Mouse (Mus musculus) CH12.LX (cell line): ENCODE results near the gene Fam185a. TPM values are rescaled to one million over a fixed set of nuclear protein-coding genes. Genes with fewer than 3 reads are reported as not detected.

Experiments
- DNase-seq: peaks from one replicate; pipeline ENCODE4 v3.0.0-alpha.2; 2013; ENCODE audit errors: extremely low read depth
- H3K27ac ChIP-seq: 2 replicates; pipeline ENCODE4 v1.5.1; 2012; ENCODE audit warnings: low read depth, mild to moderate bottlenecking, control low read depth, moderate library complexity; ENCODE audit not compliant: insufficient read depth
- H3K27me3 ChIP-seq: replicated peaks from 2 replicates; pipeline ENCODE3; 2012; ENCODE audit warnings: inconsistent platforms
- H3K36me3 ChIP-seq, 2 experiments: replicated peaks in 1 of 2; 2 replicates each; pipeline versions ENCODE3 to v1.6.1; 2012; ENCODE audit warnings: inconsistent platforms in 1 of 2, low read length in 1 of 2, mild to moderate bottlenecking in 1 of 2, mixed read lengths in 1 of 2, moderate library complexity in 1 of 2; ENCODE audit not compliant: control insufficient read depth in 1 of 2, insufficient read depth in 1 of 2
- H3K4me1 ChIP-seq, 2 experiments: 2 replicates each; pipeline ENCODE4 v1.6.1; 2012; ENCODE audit warnings: inconsistent platforms in 1 of 2, moderate library complexity in 1 of 2; ENCODE audit not compliant: insufficient read depth in 2 of 2, control insufficient read depth in 1 of 2
- H3K4me2 ChIP-seq: 2 replicates; pipeline ENCODE4 v1.6.1; 2012; ENCODE audit warnings: low read depth, mild to moderate bottlenecking, control low read depth; ENCODE audit not compliant: poor library complexity, insufficient read depth, severe bottlenecking
- H3K4me3 ChIP-seq, 3 experiments: fragments of 150-350 bp in 1 of 3; sonication (generic) in 1 of 3; replicated peaks in 1 of 3; 2 replicates each; pipeline versions ENCODE3 to v1.5.1; 2011 to 2012; ENCODE audit warnings: low read depth in 2 of 3, low read length in 2 of 3, mild to moderate bottlenecking in 2 of 3, moderate library complexity in 2 of 3, control low read depth in 1 of 3, improper control_type of control experiment in 1 of 3, inconsistent platforms in 1 of 3, mixed read lengths in 1 of 3; ENCODE audit not compliant: poor library complexity in 1 of 3
- H3K79me2 ChIP-seq: replicated peaks from 2 replicates; pipeline ENCODE4 v1.6.1; 2012; ENCODE audit warnings: mild to moderate bottlenecking, moderate library complexity; ENCODE audit not compliant: control insufficient read depth, poor library complexity, insufficient read depth, severe bottlenecking; ENCODE audit errors: extremely low read depth
- H3K9ac ChIP-seq: 2 replicates; pipeline ENCODE4 v1.6.1; 2012; ENCODE audit warnings: low read depth, mild to moderate bottlenecking, control low read depth, moderate library complexity; ENCODE audit not compliant: insufficient read depth
- H3K9me3 ChIP-seq: replicated peaks from 2 replicates; pipeline ENCODE3; 2012; ENCODE audit warnings: low read length, inconsistent platforms, mixed read lengths
- E2F4 ChIP-seq: IDR thresholded peaks from 2 replicates; pipeline ENCODE4 v1.6.1; 2011; ENCODE audit warnings: low read depth, low read length, improper control_type of control experiment; ENCODE audit not compliant: insufficient replicate concordance
- EP300 ChIP-seq: IDR thresholded peaks from 2 replicates; pipeline ENCODE4 v1.6.1; 2011; ENCODE audit warnings: low read length, improper control_type of control experiment
- MAZ ChIP-seq: IDR thresholded peaks from 2 replicates; pipeline ENCODE4 v1.6.1; 2012; ENCODE audit warnings: low read depth, mild to moderate bottlenecking, inconsistent platforms, low read length, improper control_type of control experiment, moderate library complexity
- POLR2A ChIP-seq: IDR thresholded peaks from 2 replicates; pipeline ENCODE4 v1.6.1; 2011; ENCODE audit warnings: low read depth, mild to moderate bottlenecking, improper control_type of control experiment, low read length
- TCF12 ChIP-seq: IDR thresholded peaks from 2 replicates; pipeline ENCODE4 v1.6.1; 2014; ENCODE audit warnings: low read depth, mild to moderate bottlenecking, inconsistent platforms, low read length, improper control_type of control experiment
- UBTF ChIP-seq: IDR thresholded peaks from 2 replicates; pipeline ENCODE4 v1.6.1; 2012; ENCODE audit warnings: low read depth, mild to moderate bottlenecking, inconsistent platforms, low read length, improper control_type of control experiment, moderate library complexity
- dilution Hi-C: fragments of 300-500 bp; cut with MboI; formaldehyde crosslinking; loops from 2 replicates; pipeline ENCODE4 v1.14.3; 2020; ENCODE audit warnings: low sequenced_read_pairs; ENCODE audit not compliant: extremely low pct_unique_long_range_greater_than_20kb, extremely low pct_ligation_motif_present
- in situ Hi-C: fragments of 300-500 bp; cut with MboI; formaldehyde crosslinking; loops from 3 replicates; pipeline ENCODE4 v1.14.3; 2019; ENCODE audit warnings: low sequenced_read_pairs, low pct_ligation_motif_present, low pct_unique_long_range_greater_than_20kb, mixed read lengths
- polyA plus RNA-seq: library from polyadenylated mRNA; unstranded; fragments of >175 nt; gene quantifications from 2 replicates; pipeline ENCODE4 v1.2.1, GENCODE M21; 2012; ENCODE audit warnings: low read depth; ENCODE audit not compliant: insufficient read length
- total RNA-seq, 2 experiments: library from RNA; depleted of rRNA; stranded (reverse); fragments of 300-350 nt in 1 of 2; fragments of >200 nt in 1 of 2; gene quantifications; 2 replicates each; pipeline ENCODE4 v1.2.3; 2012 to 2014

The Fam185a gene
- total and polyA plus RNA-seq, 3 experiments = 13.4 to 30.6 (median 16.1) TPM

DNA sequence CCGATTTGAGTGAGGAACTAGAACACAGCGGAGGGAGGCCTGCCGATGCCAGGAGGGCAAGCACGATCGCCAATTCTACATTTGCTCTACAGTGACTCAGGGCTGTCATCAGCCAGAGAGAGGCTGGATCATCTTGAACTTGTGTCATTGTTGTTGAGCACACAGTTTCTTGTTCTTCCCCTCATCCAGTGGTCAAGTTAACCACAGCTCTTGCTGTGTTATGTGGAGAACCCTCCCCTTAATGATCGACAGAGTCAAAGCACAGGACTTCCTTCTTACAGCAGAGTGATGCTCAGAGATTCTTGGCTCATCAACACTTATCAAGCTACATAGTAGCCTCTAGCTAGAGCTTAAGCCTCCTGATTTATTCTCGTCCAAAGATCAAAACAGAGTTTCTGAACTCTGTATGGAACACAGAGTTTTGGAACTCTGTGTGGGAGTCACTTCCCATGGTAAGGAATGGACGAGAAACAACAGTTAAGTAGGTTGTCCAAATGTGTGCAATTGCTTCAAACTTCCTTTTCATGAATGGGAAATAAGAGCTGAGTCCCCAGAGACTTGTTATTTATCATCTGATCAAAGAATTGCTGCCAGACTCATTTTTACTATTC is 104.5 kb downstream of the Fam185a start:
- H3K79me2 ChIP-seq = no peaks in the 10 kb centered on the region
- H3K4me2 ChIP-seq = no peak overlapping the region
- no peaks in the 10 kb centered on the region for H3K27me3 ChIP-seq
- H3K36me3 ChIP-seq = no peaks in the 10 kb centered on the region
- DNase-seq = no peak
- no peak overlapping the region for H3K4me3 ChIP-seq
- in situ Hi-C loops = no loop called here
- peaks cover 4% of the 10 kb centered on the region for H3K9me3 ChIP-seq
- H3K27ac ChIP-seq = no peak overlapping the region
- H3K9ac ChIP-seq = no peak overlapping the region
- peaks cover 0 to 11% of the 10 kb centered on the region in 2 experiments; a peak in 3 of 4 replicates for H3K4me1 ChIP-seq
- TF ChIP-seq UBTF (no peak), E2F4 (no peak), POLR2A (no peak), TCF12 (no peak), MAZ (no peak), EP300 (no peak)
- TF ChIP-seq, all 38 proteins: peak for 0
- dilution Hi-C loops = no loop called here

Other genes with a start within 250 kb of the Fam185a start
- gene Gsap, start 238.7 kb upstream of the Fam185a start, total RNA-seq (2012; rRNA removed) = 1.2 and 1.7 TPM in 2 replicates
- gene Gsap, start 238.7 kb upstream of the Fam185a start, total RNA-seq (2014; rRNA removed) = 3.5 and 3.8 TPM in 2 replicates
- 2.2 and 3.2 TPM in 2 replicates for gene Gsap, start 238.7 kb upstream of the Fam185a start, polyA plus RNA-seq
- 7.9 and 10.4 TPM in 2 replicates for gene Fgl2, start 52.3 kb upstream of the Fam185a start, total RNA-seq (2012; rRNA removed)
- 0.59 and 0.61 TPM in 2 replicates for gene Fgl2, start 52.3 kb upstream of the Fam185a start, total RNA-seq (2014; rRNA removed)
- gene Fgl2, start 52.3 kb upstream of the Fam185a start, polyA plus RNA-seq = 0.41 and 0.48 TPM in 2 replicates
- not detected in 2 replicates for gene Ccdc146, start 281 bp upstream of the Fam185a start, total RNA-seq (2012; rRNA removed)
- 0.17 and 0.27 TPM in 2 replicates for gene Ccdc146, start 281 bp upstream of the Fam185a start, total RNA-seq (2014; rRNA removed)
- gene Ccdc146, start 281 bp upstream of the Fam185a start, polyA plus RNA-seq = 0.21 and 0.57 TPM in 2 replicates
- gene Lrrc17, start 118.6 kb downstream of the Fam185a start, total RNA-seq (2012; rRNA removed) = not detected in 2 replicates
- gene Lrrc17, start 118.6 kb downstream of the Fam185a start, total RNA-seq (2014; rRNA removed) = not detected in 2 replicates
- gene Lrrc17, start 118.6 kb downstream of the Fam185a start, polyA plus RNA-seq = not detected in 2 replicates
- 0.29 and 0.30 TPM in 2 replicates for gene Fbxl13, start 220.7 kb downstream of the Fam185a start, total RNA-seq (2012; rRNA removed)
- gene Fbxl13, start 220.7 kb downstream of the Fam185a start, total RNA-seq (2014; rRNA removed) = 0.19 TPM in 1 of 2 replicates, not detected in the other
- gene Fbxl13, start 220.7 kb downstream of the Fam185a start, polyA plus RNA-seq = 0.14 TPM in 1 of 2 replicates, not detected in the other
- 36.5 and 39.1 TPM in 2 replicates for gene Armc10, start 220.9 kb downstream of the Fam185a start, total RNA-seq (2012; rRNA removed)
- gene Armc10, start 220.9 kb downstream of the Fam185a start, total RNA-seq (2014; rRNA removed) = 71.9 and 74.7 TPM in 2 replicates
- gene Armc10, start 220.9 kb downstream of the Fam185a start, polyA plus RNA-seq = 46.0 and 47.3 TPM in 2 replicates